Mouse (Mus musculus): ENCODE data around the gene Nedd9. TPM values are rescaled to one million over a fixed set of nuclear protein-coding genes. Genes with fewer than 3 reads are reported as not detected.

The Nedd9 gene
- polyA plus RNA-seq, 1 experiment from 2014 or later: 19.2 TPM

- Histone ChIP-seq H3K4me1 (replicated peaks) (peaks cover 83% of the 10 kb centered on the region), H3K9ac (no peak overlapping the region), H3K4me2 (no peak overlapping the region), H3K9me3 (replicated peaks) (no peaks in the 10 kb centered on the region), H3K27ac (peak overlapping the region; percentile 13; the same call in 1 of the 2 replicates), H3K27me3 (no peaks in the 10 kb centered on the region), H3K4me3 (no peak overlapping the region), H3K36me3 (0 out of 2 replicates have a peak, but pooled peaks cover 3% of the 10 kb centered on the region)
- no peak for ATAC-seq (replicated peaks; ENCODE audit: insufficient number of reproducible peaks, insufficient read depth, low FRiP score, low read depth)
- WGBS: 75% methylated on average over 2 of the region's 2 CpGs
Observed at GRCm38 (mm10) chr13:41337407-41337806, 149.8 kb downstream of the Nedd9 start.

GRCm38 (mm10) chr13:41336260-41336659, 150.9 kb downstream of the Nedd9 start:
- Histone ChIP-seq H3K9me3 (replicated peaks) (no peaks in the 10 kb centered on the region), H3K36me3 (0 out of 2 replicates have a peak, but pooled peaks cover 3% of the 10 kb centered on the region), H3K4me2 (peak overlapping the region; percentile 27), H3K4me1 (replicated peaks) (peaks cover 76% of the 10 kb centered on the region), H3K4me3 (no peak overlapping the region), H3K27me3 (no peaks in the 10 kb centered on the region), H3K9ac (no peak overlapping the region), H3K27ac (peak overlapping the region; percentile 97)
- ATAC-seq (replicated peaks; ENCODE audit: insufficient number of reproducible peaks, insufficient read depth, low FRiP score, low read depth): peak; percentile 78
- WGBS: 13% methylated on average over 6 of the region's 6 CpGs

- H3K4me2 ChIP-seq: peak overlapping the region; percentile 27
Observed at GRCm38 (mm10) chr13:41335767-41336166, 151.4 kb downstream of the Nedd9 start.

GRCm38 (mm10) chr13:41334641-41335000, 152.5 kb downstream of the Nedd9 start:
- Histone ChIP-seq H3K27me3 (no peaks in the 10 kb centered on the region), H3K4me1 (replicated peaks) (peaks cover 77% of the 10 kb centered on the region), H3K4me3 (no peak overlapping the region), H3K27ac (peak overlapping the region; percentile 97), H3K9me3 (replicated peaks) (no peaks in the 10 kb centered on the region), H3K9ac (no peak overlapping the region), H3K36me3 (0 out of 2 replicates have a peak, but pooled peaks cover 8% of the 10 kb centered on the region), H3K4me2 (0 out of 2 replicates have a peak overlapping the region, but pooled peaks have one; percentile 3)
- 43% methylated on average over 5 of the region's 5 CpGs for WGBS
- no peak for ATAC-seq (replicated peaks; ENCODE audit: insufficient number of reproducible peaks, insufficient read depth, low FRiP score, low read depth)

More at GRCm38 (mm10) chr13:41335767-41336166, 151.4 kb downstream of the Nedd9 start:
- no peak for ATAC-seq (replicated peaks; ENCODE audit: insufficient number of reproducible peaks, insufficient read depth, low FRiP score, low read depth)
- no peak overlapping the region for H3K9ac ChIP-seq
- H3K4me3 ChIP-seq: no peak overlapping the region
- no peaks in the 10 kb centered on the region for H3K27me3 ChIP-seq
- peak overlapping the region; percentile 97 for H3K27ac ChIP-seq
- peaks cover 77% of the 10 kb centered on the region for H3K4me1 ChIP-seq (replicated peaks)
- WGBS: 66% methylated on average over 5 of the region's 5 CpGs
- H3K9me3 ChIP-seq (replicated peaks): no peaks in the 10 kb centered on the region
- H3K36me3 ChIP-seq: 0 out of 2 replicates have a peak, but pooled peaks cover 3% of the 10 kb centered on the region

GRCm38 (mm10) chr13:41333889-41334640, 153.1 kb downstream of the Nedd9 start:
- no peak for ATAC-seq (replicated peaks; ENCODE audit: insufficient number of reproducible peaks, insufficient read depth, low FRiP score, low read depth)
- Histone ChIP-seq H3K36me3 (0 out of 2 replicates have a peak, but pooled peaks cover 8% of the 10 kb centered on the region), H3K27me3 (no peaks in the 10 kb centered on the region), H3K9ac (no peak overlapping the region), H3K4me3 (no peak overlapping the region), H3K9me3 (replicated peaks) (no peaks in the 10 kb centered on the region), H3K27ac (peak overlapping the region; percentile 97), H3K4me1 (replicated peaks) (peaks cover 71% of the 10 kb centered on the region), H3K4me2 (0 out of 2 replicates have a peak overlapping the region, but pooled peaks have one; percentile 3)
- whole genome bisulfite sequencing: 62% methylated on average over 14 of the region's 14 CpGs

- no peak overlapping the region for H3K27ac ChIP-seq
- 89% methylated on average over 7 of the region's 7 CpGs for WGBS
- no peak overlapping the region for H3K4me2 ChIP-seq
Observed at GRCm38 (mm10) chr13:41331671-41332340, 155.4 kb downstream of the Nedd9 start.

GRCm38 (mm10) chr13:41330589-41331345, 156.4 kb downstream of the Nedd9 start:
- WGBS: 54% methylated on average over 11 of the region's 11 CpGs
- Histone ChIP-seq H3K27ac (no peak overlapping the region), H3K4me1 (replicated peaks) (peaks cover 49% of the 10 kb centered on the region)

More at GRCm38 (mm10) chr13:41331671-41332340, 155.4 kb downstream of the Nedd9 start:
- no peaks in the 10 kb centered on the region for H3K27me3 ChIP-seq
- H3K4me3 ChIP-seq: no peak overlapping the region
- H3K9me3 ChIP-seq (replicated peaks): no peaks in the 10 kb centered on the region
- H3K36me3 ChIP-seq: 0 out of 2 replicates have a peak, but pooled peaks cover 5% of the 10 kb centered on the region
- H3K4me1 ChIP-seq (replicated peaks): peaks cover 58% of the 10 kb centered on the region
- no peak overlapping the region for H3K9ac ChIP-seq
- ATAC-seq (replicated peaks; ENCODE audit: insufficient number of reproducible peaks, insufficient read depth, low FRiP score, low read depth): no peak

GRCm38 (mm10) chr13:41330051-41330450, 157.1 kb downstream of the Nedd9 start:
- H3K9me3 ChIP-seq (replicated peaks): no peaks in the 10 kb centered on the region
- no peak overlapping the region for H3K27ac ChIP-seq
- no peak overlapping the region for H3K4me2 ChIP-seq
- 78% methylated on average over 4 of the region's 4 CpGs for WGBS
- no peaks in the 10 kb centered on the region for H3K27me3 ChIP-seq
- peaks cover 41% of the 10 kb centered on the region for H3K4me1 ChIP-seq (replicated peaks)
- H3K9ac ChIP-seq: no peak overlapping the region
- H3K4me3 ChIP-seq: no peak overlapping the region
- ATAC-seq (replicated peaks; ENCODE audit: insufficient number of reproducible peaks, insufficient read depth, low FRiP score, low read depth): no peak
- H3K36me3 ChIP-seq: 0 out of 2 replicates have a peak, but pooled peaks cover 5% of the 10 kb centered on the region

More at GRCm38 (mm10) chr13:41330589-41331345, 156.4 kb downstream of the Nedd9 start:
- Histone ChIP-seq H3K9me3 (replicated peaks) (no peaks in the 10 kb centered on the region), H3K4me3 (no peak overlapping the region), H3K27me3 (no peaks in the 10 kb centered on the region), H3K36me3 (0 out of 2 replicates have a peak, but pooled peaks cover 5% of the 10 kb centered on the region), H3K4me2 (no peak overlapping the region), H3K9ac (no peak overlapping the region)
- ATAC-seq (replicated peaks; ENCODE audit: insufficient number of reproducible peaks, insufficient read depth, low FRiP score, low read depth): no peak; the same call in 1 of the 2 replicates

GRCm38 (mm10) chr13:41328481-41328880, 158.7 kb downstream of the Nedd9 start:
- Histone ChIP-seq H3K9me3 (replicated peaks) (no peaks in the 10 kb centered on the region), H3K27me3 (no peaks in the 10 kb centered on the region), H3K4me3 (no peak overlapping the region), H3K4me2 (no peak overlapping the region), H3K9ac (no peak overlapping the region), H3K36me3 (peaks cover 5% of the 10 kb centered on the region; the same call in 1 of the 2 replicates), H3K4me1 (replicated peaks) (peaks cover 26% of the 10 kb centered on the region), H3K27ac (no peak overlapping the region)
- WGBS: 79% methylated on average over 2 of the region's 2 CpGs
- ATAC-seq (replicated peaks; ENCODE audit: insufficient number of reproducible peaks, insufficient read depth, low FRiP score, low read depth): no peak

GRCm38 (mm10) chr13:41327546-41327945, 159.6 kb downstream of the Nedd9 start:
- no peak for ATAC-seq (replicated peaks; ENCODE audit: insufficient number of reproducible peaks, insufficient read depth, low FRiP score, low read depth)
- WGBS: 62% methylated on average over 7 of the region's 7 CpGs

GRCm38 (mm10) chr13:41326134-41326533, 161.0 kb downstream of the Nedd9 start:
- Histone ChIP-seq H3K27me3 (no peaks in the 10 kb centered on the region), H3K9ac (no peak overlapping the region), H3K4me1 (replicated peaks) (peaks cover 16% of the 10 kb centered on the region), H3K4me3 (no peak overlapping the region), H3K36me3 (peaks cover 5% of the 10 kb centered on the region; the same call in 1 of the 2 replicates), H3K9me3 (replicated peaks) (no peaks in the 10 kb centered on the region), H3K27ac (no peak overlapping the region), H3K4me2 (no peak overlapping the region)
- no peak for ATAC-seq (replicated peaks; ENCODE audit: insufficient number of reproducible peaks, insufficient read depth, low FRiP score, low read depth)
- 84% methylated on average over 4 of the region's 4 CpGs for WGBS

More at GRCm38 (mm10) chr13:41327546-41327945, 159.6 kb downstream of the Nedd9 start:
- Histone ChIP-seq H3K4me3 (no peak overlapping the region), H3K9me3 (replicated peaks) (no peaks in the 10 kb centered on the region), H3K4me2 (no peak overlapping the region), H3K4me1 (replicated peaks) (peaks cover 21% of the 10 kb centered on the region), H3K27ac (no peak overlapping the region), H3K27me3 (no peaks in the 10 kb centered on the region), H3K36me3 (peaks cover 5% of the 10 kb centered on the region; the same call in 1 of the 2 replicates), H3K9ac (no peak overlapping the region)

All from heart, embryonic 15.5 days (tissue).